Mouse (Mus musculus) right cerebral cortex, postnatal 10 days (tissue): ENCODE measurements at regions not wholly inside any gene's neighbourhood (a gene's known extent, or its start where the extent isn't known, plus 50 kb on each side); places are given as distances from the start of the nearest gene placed in this dataset.

Experiments used
- DNase-seq, 2 experiments: peaks; one replicate each; pipeline ENCODE4 v3.0.0; 2021; ENCODE audit warnings: low spot score in 2 of 2

DNA sequence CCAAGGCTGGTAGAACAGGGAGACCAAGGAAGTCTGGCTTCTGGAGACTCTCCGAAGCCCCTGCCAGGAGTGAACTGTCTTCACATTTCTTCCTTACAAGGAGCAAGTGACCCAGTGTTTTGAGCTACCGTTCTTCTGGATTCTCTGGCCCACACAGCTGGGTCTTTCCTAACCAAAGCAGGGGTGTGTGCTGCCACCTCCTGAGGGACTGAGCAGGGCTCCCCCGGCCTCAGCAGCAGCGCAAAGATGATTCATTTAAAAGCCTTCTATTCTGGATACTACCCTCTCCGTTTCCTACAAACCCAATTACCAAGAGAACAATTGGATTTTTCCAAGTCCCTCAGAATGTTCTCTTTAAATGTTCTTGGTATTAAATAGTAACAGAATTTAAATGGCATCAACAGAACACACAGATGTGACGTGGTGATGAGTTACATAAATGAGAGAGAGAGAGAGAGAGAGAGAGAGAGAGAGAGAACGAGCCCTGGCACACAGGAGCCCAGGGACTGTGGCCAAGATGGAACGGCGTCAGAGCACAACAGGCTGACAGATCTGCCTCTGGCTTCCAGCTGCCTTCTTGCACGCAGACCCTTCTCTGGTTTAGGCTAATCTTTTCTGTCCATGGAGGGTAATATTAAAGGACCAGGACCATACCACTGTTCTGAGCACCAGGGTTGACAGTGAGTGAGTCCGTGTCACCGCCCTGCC lies 191.6 kb downstream of the Agtpbp1 start:
- peak; percentile 69 to 74 for DNase-seq

DNA sequence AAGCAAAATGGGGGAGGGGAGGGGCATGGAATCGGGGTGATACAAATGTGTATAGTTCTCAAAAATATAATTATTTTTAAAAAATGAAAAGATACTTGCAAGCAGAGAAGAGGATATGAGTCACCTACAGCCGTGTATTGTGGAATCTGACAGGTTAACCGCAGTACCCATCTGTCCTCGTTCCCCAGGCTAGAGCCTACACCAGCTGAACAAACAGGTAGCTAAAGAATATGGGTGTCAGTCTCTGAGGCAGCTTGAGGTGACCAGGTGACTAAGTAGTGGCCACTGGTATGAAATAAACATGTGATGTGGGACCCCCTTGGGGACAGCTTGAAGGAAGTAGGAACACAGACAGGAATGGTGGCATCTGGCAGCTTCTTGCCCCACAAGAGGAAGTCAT lies 192.2 kb downstream of the Agtpbp1 start:
- DNase-seq: no peak

DNA sequence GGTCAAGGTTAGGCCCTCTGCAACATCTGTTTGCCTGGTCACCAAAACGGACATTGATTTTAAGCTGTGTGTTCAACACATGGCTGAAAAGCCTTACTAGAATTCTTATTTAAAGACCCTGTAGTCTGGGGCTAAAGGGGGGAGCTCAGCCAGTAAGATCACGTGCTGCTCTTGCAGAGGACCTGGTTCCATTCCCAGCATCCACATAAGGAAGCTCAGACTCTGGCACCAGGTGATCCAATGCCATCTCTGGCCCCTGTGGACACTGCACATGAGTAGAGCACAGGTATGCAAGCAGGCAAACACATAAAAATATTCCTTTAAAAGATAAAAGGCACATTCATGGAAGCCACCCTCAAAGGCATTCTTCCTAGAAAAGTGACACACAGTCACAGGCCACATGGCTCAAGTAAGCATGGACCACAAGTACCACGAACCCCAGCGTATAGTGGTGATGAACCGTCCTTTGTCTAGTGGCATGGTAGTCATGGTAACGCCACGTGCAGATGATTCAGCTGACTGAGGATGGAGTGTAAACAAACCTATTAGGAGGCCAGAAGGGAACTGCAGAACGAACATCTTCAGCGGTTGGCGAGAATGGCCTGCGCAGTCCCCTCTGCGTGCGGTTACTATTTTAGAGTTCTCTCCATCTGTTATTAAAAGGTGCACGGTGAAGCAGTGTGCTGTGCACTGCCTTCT lies 197.3 kb downstream of the Agtpbp1 start:
- DNase-seq: peak in 1 of 2 experiments; percentile 62

DNA sequence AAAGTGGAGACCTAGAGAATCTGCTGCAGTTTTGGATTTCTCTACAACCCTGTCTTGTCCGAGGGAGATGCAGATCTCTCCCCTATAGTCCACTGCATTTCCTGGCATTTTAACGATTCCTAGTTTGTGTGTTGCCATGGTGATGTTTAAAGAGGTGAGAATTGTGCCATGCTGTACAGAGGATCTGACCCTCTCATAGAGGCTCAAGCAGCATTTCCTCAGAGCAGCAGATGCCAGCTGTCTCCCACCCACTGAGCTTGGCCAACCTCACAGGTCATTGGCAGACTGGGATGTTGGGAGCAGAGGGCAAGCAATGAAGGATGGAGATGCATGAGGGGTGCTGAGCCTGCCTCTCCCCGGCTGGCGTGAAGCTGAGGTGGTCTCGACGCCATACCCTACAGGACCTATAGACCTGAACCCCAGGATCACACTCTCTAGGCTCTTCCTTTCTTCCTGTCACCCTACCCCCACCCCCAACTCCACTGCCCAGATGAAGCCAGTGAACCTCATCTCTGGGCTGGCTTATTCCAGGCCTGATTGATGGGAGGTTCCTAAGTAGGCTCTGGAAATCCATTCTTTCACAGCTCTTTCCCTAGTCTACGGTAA lies 198.0 kb downstream of the Agtpbp1 start:
- DNase-seq: no peak

DNA sequence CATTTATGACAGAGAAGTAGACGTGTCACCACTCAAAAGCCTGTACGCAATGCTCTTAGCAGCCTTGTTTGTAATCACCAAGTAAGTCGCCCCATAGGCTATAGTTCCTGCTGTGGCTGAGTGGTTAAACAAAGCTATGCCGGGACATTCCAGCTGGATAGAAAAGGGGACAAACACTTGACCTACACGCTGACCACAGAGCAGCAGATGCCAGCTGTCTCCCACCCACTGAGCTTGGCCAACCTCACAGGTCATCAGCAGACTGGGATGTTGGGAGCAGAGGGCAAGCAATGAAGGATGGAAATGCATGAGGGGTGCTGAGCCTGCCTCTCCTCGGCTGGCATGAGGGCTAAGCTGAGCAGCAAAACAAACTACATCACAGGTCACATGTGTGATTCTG lies 199.2 kb downstream of the Agtpbp1 start:
- no peak for DNase-seq

DNA sequence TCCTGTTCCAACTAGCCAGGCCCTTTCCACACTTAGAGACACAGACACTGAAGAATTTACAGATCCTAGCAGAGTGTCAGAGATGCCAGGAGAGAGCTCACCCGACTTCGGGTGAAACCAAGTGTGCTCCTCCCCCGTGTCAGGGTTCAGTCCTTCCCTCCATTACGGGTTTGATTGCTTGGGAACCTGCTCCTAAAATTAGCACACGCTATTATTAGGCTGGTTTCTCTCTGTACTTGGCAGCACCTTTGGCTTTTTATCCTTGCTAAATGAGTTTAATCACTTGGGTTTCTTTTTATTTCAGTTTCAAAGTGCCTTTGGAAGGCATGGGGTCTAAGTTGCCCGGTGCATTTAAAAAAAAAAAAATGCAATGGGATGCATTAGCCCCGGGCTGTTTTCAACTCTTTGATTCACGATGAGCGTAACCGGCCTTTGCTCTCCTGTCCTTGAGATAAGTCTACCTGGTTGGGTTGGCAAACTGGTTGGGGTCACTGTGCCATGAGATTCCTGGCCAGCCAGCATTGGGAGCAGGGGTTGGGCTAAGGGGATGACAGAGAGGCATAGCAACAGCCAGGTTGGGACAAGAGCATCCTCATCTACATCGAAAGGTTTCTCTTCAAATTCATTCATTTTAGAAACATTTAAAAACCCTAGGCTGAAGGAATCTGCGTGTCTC lies 214.7 kb downstream of the Agtpbp1 start:
- DNase-seq: no peak

DNA sequence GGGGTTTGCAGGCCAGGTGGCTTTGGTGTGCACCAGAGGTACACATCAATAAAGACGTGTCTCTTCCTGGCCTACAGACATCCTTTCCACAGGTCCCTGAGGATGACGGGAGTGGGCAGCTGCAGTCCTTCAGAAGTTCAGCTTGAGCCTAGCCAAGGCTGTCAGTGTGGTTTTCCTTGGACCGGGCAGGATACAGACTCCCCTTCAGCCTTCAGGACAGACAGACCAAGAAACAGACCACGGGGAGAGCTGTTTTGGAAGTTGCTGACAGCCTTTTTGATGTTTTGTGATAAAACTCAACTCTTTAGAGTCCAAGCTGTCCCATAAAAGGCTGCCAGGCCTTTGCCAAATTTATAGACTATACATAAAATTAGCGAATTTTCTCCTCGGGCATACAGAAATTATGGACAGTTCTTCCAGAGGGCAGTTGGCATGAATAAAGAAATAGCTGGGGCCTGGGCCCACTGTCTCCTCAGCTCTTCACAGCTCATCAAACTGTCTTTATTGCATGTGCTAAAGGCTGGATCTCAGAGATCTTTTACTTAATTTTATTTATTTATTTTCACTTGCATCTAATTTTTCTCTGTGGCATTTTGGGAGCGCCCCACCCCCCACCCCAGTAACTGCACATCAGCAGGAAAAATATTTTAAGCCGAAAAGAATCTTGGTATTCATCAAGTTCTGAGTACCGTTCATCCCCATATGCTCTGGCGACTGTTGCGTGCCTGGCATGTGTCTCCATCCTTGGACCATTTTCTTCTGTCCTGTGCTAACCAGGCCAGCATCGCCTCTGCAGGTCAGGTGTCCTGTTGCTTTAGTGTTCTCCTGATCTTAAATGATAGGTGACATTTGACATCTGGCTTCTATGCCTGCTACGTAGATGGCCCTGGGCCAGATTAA lies 216.2 kb downstream of the Agtpbp1 start:
- DNase-seq: no peak

DNA sequence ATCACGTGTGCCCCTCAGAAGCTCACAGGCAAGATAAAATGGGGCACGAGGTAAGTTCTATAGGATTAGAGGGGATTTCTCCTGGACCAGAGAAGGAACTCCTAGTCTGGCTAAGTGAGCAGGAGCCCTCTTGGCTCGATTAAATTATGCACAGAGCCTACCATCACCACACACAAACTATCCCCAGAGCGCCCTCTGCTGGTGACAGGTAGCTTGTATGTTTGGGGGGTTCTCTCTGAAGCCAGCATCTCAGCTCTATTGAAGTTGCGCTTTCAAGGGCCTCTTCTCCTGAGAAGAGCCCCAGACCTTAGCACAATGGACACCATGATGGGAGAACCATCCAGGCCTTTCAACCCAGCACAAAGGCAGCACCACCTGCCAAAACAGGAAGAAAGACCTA lies 219.6 kb downstream of the Agtpbp1 start:
- DNase-seq: peak; percentile 86 to 91

DNA sequence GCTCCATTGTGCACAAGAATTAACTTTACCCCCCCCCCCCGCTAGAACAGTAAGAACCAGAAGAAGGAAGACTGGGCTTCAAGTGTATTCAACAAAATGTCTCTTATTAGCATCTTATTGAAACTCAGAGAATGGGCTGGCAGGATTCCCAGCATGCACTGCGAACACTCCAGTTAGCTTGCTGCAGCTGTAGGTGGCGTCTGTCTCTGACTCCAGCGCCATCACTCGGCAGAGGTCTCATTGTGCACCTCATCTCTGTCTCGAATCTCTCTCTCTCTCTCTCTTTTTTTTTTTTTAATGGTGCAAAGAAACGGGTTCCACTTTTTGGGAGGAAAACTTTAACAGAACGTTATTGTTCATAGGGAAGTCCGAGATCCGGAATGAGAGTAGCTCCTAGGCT lies 221.6 kb downstream of the Agtpbp1 start:
- DNase-seq: peak; percentile 59 to 62

DNA sequence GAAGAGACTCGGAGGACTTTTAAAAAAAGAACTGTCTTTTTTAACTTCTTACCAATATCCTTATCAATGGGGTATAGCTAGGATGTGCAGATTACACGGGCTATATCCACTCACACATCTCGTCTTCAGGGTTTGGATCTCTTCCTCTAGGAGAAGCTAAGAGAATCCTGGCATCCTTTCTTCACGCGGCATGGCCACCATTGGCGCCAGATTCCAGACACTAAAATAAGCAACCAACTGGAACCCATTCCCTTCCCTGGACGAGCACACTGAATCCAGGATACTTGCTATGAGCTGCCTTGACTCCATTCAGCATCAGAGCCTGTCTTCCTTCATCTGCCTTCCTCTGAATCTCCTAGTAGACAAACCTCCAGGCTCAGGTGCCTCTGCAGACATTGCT lies 223.7 kb downstream of the Agtpbp1 start:
- peak; percentile 71 to 81 for DNase-seq

DNA sequence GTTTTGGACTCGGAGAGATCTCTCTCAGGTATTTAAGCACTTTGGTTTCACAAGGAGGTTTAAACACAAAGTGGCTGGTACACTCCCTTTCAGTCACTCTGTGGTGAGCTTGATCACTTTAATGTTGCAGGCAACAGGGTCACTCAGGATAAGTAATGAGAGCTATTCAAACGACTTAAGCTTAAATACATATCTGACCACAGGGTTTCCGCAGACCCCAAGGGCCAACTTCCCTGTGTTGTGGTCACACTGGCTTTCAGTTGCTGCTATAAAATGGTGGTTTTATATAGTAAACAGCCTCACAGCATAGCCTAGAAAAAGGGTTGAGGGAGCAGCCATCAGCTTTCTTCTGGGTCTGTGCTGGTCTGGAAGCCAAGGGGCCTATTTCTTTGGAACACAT lies 225.0 kb downstream of the Agtpbp1 start:
- no peak for DNase-seq

DNA sequence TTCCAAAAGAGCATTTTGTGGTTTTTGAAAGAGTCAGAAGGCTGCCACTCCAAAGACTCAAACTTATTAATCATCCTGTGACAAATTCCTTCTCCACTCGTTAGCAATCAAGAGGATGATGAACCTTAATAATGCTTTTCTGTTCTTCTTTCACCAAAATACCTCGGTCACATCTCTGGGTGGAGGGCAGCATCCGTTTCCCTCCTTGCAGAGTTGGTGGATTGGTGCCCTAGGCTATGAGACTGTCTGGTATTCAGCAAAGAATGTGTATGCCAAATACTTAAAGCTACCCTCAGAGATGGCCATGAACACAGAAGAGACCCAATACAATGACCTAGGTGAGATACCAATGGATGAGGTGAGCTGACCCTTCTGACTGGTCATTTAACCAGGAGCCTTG lies 226.6 kb downstream of the Agtpbp1 start:
- DNase-seq: no peak

DNA sequence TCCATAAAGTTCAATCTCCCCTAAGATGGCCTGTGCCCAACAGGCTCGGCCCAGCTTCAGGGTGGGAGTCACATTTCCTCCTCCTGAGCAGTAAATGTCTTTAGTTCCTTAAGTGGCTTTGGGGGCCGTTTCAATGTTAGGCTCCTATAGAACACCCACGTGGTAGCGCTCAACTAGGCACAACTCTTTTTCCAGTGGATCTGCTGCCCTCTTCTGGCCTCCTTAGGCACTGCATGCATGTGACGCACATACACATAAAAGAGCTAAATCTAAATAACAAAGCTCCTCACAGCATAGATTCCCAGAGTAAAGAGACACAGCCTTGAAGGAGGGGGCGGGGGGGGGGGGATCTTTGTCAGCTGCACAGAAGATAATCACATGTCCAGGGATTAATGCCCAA lies 233.6 kb downstream of the Agtpbp1 start:
- DNase-seq: peak; percentile 64 to 65

DNA sequence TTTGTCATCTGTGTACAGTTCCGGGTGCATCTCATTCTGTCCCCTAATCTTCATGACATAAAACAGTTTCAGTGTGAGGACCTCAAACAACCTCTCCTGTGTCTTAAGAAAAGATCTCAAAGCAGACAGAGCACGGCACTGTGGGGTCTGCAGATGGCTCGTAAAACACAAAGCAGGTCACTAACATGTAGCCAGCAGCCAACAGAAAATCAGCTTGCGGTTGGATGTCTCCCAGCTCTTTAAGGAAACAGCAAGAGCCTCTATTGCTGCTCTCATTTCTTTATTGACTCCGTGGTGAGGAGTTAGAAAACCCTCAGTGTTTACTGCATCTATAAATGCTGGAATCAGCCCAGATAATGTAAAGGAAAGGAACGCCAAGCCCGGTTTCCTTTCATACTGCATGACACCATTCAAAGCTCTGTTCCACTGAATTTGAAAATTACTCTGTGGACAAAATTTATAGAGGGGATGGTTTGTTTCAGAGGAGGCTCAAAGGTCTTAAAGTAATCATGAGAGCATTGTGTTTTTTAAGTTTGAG lies 234.3 kb downstream of the Agtpbp1 start:
- DNase-seq: peak in 1 of 2 experiments; percentile 65

DNA sequence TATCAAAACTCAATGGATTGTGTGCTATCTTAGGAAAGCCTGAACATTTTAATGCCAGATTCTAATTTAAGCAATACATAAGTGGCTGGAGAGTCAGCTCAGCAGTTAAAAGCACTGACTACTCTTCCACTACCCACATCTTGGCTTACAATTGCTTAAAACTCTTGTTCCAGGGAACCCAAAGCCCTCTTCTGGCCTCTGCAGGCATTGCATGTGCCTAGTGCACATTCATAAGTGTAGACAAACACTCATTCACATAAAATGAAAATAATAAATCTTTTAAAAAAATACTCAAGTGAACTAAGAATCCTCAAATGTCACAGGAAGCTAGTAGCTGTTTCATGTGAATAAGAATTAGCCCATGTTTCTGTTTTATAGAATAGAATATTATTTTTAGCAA lies 236.5 kb downstream of the Agtpbp1 start:
- DNase-seq: no peak

DNA sequence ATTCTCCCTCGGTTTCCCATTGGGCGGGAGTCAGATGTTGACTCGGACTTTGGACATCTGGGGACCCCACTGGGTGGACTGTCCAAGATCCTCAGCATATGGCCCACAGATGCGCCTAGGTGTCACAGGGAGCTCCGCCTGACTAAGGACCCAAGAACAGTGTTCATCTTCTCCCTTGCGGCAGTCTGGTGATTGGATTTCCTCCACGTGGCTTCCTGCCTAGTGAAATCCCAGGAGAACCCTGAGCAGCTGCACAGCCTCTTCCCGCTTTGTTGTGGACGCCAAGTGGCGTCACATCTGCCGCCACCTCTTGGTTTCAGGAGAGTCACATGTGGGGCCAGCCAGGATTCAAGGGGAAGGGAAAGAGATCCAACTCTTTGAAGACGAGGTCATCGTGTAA lies 243.2 kb downstream of the Agtpbp1 start:
- no peak for DNase-seq

DNA sequence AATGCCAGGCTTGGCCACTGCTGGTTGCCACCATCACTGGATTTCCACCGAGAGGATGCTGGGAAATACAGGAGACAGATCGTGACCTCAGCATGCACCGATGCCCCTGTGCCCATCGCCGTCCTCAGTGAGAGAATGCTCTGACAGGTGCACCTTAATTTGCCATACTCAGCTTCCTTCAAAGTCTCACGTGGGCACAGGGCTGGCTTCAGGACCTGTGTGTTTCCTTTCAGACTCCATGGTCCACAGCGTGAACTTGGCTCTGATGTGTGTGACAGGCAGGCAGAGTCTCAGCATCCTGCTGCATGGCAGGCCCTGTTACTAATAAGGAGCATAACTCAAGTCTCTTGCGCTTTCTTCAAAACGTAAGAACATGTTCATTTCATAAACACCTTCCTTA lies 246.6 kb downstream of the Agtpbp1 start:
- DNase-seq: no peak

DNA sequence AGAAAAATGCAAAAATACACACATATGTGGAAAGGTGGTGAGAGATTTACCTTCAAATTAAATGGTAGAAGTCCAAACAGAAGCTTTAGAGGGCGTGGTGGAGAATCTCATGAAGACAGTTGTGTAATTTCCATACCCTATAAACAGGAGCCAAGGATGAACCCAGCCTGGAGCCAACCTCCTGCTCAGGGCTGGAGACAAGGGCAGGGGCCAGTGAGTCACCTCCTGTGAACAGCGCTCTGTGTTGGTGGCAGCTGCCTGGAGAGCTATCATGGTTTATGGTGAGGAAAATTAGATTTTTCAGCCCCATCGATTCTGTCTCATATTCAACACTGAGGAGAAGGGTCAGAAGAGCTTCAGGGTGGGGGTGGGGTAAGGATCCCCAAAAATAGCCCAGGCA lies 261.1 kb downstream of the Agtpbp1 start:
- DNase-seq: no peak

DNA sequence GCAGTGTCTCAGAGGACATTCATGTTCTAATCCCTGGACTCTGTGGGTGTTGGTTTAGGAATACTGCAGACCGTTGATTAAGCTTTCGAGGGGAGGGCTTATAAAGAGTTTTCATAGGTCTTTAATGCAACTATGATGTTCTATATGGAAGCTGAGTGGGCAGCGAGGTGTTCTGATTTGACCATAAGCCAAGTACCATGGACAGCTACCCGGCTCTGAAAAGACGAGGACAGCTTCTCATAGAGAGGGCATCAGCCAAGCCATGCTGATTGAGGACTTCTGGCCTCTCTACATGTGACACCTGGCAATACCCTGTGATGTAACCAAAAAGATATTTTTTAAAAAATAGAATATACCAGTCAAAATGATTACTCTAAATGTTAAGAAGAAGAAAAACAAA lies 261.6 kb downstream of the Agtpbp1 start:
- no peak for DNase-seq

DNA sequence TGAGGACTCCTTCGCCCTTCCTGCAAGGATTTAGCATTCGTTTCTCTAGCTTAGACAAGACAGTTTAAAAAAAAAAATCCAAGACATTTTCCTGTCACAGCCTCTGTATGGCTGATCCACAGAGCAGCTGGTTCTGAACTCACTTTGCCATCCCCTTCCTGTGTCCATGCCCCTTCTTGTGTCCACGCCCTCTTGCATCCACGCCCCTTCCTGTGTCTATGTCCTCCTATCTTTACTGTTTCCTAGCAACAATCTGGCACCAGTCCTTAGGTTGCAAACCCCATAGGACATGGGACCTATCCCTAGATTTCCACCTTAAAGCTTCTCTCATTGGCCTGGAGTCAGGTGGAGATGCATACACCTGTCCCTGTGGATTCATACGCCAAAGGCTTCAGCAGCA lies 264.8 kb downstream of the Agtpbp1 start:
- DNase-seq: no peak

DNA sequence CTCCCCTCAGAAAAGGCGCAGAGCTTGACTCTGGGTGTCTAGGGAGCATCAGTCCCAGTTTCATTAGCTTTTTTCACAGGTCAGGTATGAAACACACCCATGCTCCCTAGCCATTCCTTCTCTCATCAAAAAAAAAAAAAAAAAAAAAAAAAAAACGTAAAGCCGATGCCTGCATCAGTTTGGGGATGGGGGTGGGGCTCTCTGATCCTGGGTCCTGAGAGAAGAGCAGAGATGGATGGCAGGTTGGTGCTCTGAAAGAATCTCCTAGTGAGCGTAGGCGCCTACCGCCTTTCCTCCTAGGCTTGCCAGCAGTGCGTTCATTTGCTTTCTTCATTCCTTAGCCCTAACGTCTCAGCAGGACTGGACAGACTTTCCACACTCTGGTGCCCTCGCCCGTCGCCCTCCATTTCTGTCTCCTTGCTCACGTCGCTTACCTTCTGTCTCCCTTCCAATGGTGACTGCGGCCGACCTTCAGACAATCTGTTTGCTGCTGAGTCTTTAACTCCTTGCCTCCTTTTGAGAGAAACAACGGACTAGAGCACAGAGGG lies 267.5 kb downstream of the Agtpbp1 start:
- DNase-seq: no peak
